ENCODE assay signal across 10 mouse cellular contexts in genomic region chr8:106563691-106564182, GRCm38 (mm10). TPM values are rescaled to one million over a fixed set of nuclear protein-coding genes. Genes with fewer than 3 reads are reported as not detected.
DNase-seq lines count a peak whose midpoint lies in the region; ATAC-seq and TF ChIP-seq lines count a peak whose summit lies in the region.
"Had no signal": no experiment of that assay in that cellular context is flagged by ENCODE, and none has a peak within 500 bp of the region (broad histone marks: within the 10 kb centered on the region; RNA-seq: fewer than 3 reads in every experiment).

No protein-coding gene starts in this region.

- peaks cover 12% of the 10 kb centered on the region for H3K4me1 ChIP-seq in hindbrain, embryonic 10.5 days (replicated peaks)
- no peaks in the 10 kb centered on the region for H3K4me1 ChIP-seq in hindbrain, postnatal 0 days (ENCODE audit: insufficient read depth, low read length)
- H3K4me1 ChIP-seq in stomach, embryonic 16.5 days (ENCODE audit: control insufficient read depth, insufficient read depth, low read length) = 0 out of 2 replicates have a peak, but pooled peaks cover 3% of the 10 kb centered on the region
- H3K4me1 ChIP-seq in forebrain, embryonic 13.5 days = no peaks in the 10 kb centered on the region

- H3K9ac ChIP-seq in hindbrain, postnatal 0 days (replicated peaks; ENCODE audit: low read length) = no peak overlapping the region
- H3K9ac ChIP-seq in stomach, embryonic 16.5 days (ENCODE audit: low read length) = peak overlapping the region; percentile 7; the same call in 1 of the 2 replicates
- no peak overlapping the region for H3K9ac ChIP-seq in forebrain, embryonic 13.5 days

- no peak overlapping the region for H3K4me2 ChIP-seq in hindbrain, postnatal 0 days (ENCODE audit: low read depth, low read length)
- H3K4me2 ChIP-seq in stomach, embryonic 16.5 days (ENCODE audit: low read depth, low read length) = no peak overlapping the region
- no peak overlapping the region for H3K4me2 ChIP-seq in forebrain, embryonic 13.5 days

- peaks cover under 1% of the 10 kb centered on the region; the same call in 1 of the 2 replicates for H3K9me3 ChIP-seq in hindbrain, embryonic 10.5 days
- H3K9me3 ChIP-seq in hindbrain, postnatal 0 days (ENCODE audit: low read length) = no peaks in the 10 kb centered on the region
- H3K9me3 ChIP-seq in stomach, embryonic 16.5 days (replicated peaks; ENCODE audit: control insufficient read depth, low read length) = no peaks in the 10 kb centered on the region
- H3K9me3 ChIP-seq in forebrain, embryonic 13.5 days (replicated peaks) = no peaks in the 10 kb centered on the region
- H3K9me3 ChIP-seq: G1E had no signal

- WGBS in hindbrain, embryonic 10.5 days = 80% methylated on average over 3 of the region's 3 CpGs
- WGBS in hindbrain, postnatal 0 days = 71% methylated on average over 3 of the region's 3 CpGs
- 70% methylated on average over 3 of the region's 3 CpGs for WGBS in stomach, embryonic 16.5 days
- WGBS in forebrain, embryonic 13.5 days = 83% methylated on average over 3 of the region's 3 CpGs

- no peak for DNase-seq in hindbrain, embryonic 10.5 days (ENCODE audit: low spot score)
- no peak for DNase-seq in hindbrain, postnatal 0 days (ENCODE audit: low spot score)
- DNase-seq in gastrocnemius, adult 18-20 months (ENCODE audit: low spot score) = peak; percentile 13
- DNase-seq in kidney, postnatal 25 days = peak; percentile 43 to 64
- DNase-seq in retina, postnatal 1 day = no peak
- DNase-seq in adrenal gland, postnatal 4 days (ENCODE audit: low spot score in 2 of 2) = no peak

- no peak overlapping the region for H3K4me3 ChIP-seq in hindbrain, embryonic 10.5 days
- H3K4me3 ChIP-seq in hindbrain, postnatal 0 days (ENCODE audit: low read length) = no peak overlapping the region
- H3K4me3 ChIP-seq in stomach, embryonic 16.5 days (replicated peaks; ENCODE audit: low read length) = no peak overlapping the region
- no peak overlapping the region for H3K4me3 ChIP-seq in forebrain, embryonic 13.5 days
- H3K4me3 ChIP-seq: erythroblast, embryonic 14.5 days had no signal

- no peaks in the 10 kb centered on the region; the same call in 1 of the 2 replicates for H3K27me3 ChIP-seq in hindbrain, embryonic 10.5 days (ENCODE audit: insufficient read depth, poor library complexity, severe bottlenecking)
- H3K27me3 ChIP-seq in hindbrain, postnatal 0 days (ENCODE audit: insufficient read depth, low read length) = no peaks in the 10 kb centered on the region
- no peaks in the 10 kb centered on the region for H3K27me3 ChIP-seq in stomach, embryonic 16.5 days (ENCODE audit: control insufficient read depth, insufficient read depth, low read length)
- no peaks in the 10 kb centered on the region for H3K27me3 ChIP-seq in forebrain, embryonic 13.5 days

- H3K27ac ChIP-seq in hindbrain, embryonic 10.5 days = peak overlapping the region; percentile 64
- no peak overlapping the region for H3K27ac ChIP-seq in hindbrain, postnatal 0 days
- peak overlapping the region; percentile 87 for H3K27ac ChIP-seq in stomach, embryonic 16.5 days (ENCODE audit: low read length)
- no peak overlapping the region for H3K27ac ChIP-seq in forebrain, embryonic 13.5 days

- no peak for ATAC-seq in hindbrain, postnatal 0 days
- peak; percentile 80; the same call in 1 of the 2 replicates for ATAC-seq in stomach, embryonic 16.5 days (ENCODE audit: insufficient read depth, low FRiP score)
- ATAC-seq in forebrain, embryonic 13.5 days = no peak

- no peak for TF ChIP-seq CTCF in hindbrain, postnatal 0 days (IDR thresholded peaks at IDR 0.05; ENCODE audit: low read depth)

- H3K36me3 ChIP-seq in hindbrain, embryonic 10.5 days = no peaks in the 10 kb centered on the region
- no peaks in the 10 kb centered on the region for H3K36me3 ChIP-seq in hindbrain, postnatal 0 days (ENCODE audit: insufficient read depth, low read length)
- H3K36me3 ChIP-seq in stomach, embryonic 16.5 days (ENCODE audit: control insufficient read depth, insufficient read depth, low read length) = no peaks in the 10 kb centered on the region
- H3K36me3 ChIP-seq in forebrain, embryonic 13.5 days (ENCODE audit: poor library complexity, severe bottlenecking) = no peaks in the 10 kb centered on the region
- H3K36me3 ChIP-seq: G1E had no signal

RNA-seq across cellular contexts. Expression of gene Gm10073, which starts 9.5 kb away (rescaled TPM):
- 6.2 and 8.0 TPM in 2 replicates for polyA plus RNA-seq in hindbrain, embryonic 10.5 days (2016; fragmentation: Nextera tagmentation; extraction: Ambion mirVana)
- total RNA-seq in hindbrain, postnatal 0 days (2014; rRNA removed) = 59.5 and 82.5 TPM in 2 replicates
- polyA plus RNA-seq in hindbrain, postnatal 0 days (2015; fragmentation: Nextera tagmentation; extraction: Ambion mirVana) = 4.2 and 6.1 TPM in 2 replicates
- 100 to 1,000 TPM in 1 of 2 experiments, 10 to 100 TPM in 1; 91.6 to 114 TPM for total RNA-seq in gastrocnemius, adult 18-20 months (2021)
- 13.4 and 26.5 TPM in 2 replicates for polyA plus RNA-seq in stomach, embryonic 16.5 days (2015; fragmentation: Nextera tagmentation; extraction: Ambion mirVana)
- 6.9 and 9.8 TPM in 2 replicates for polyA plus RNA-seq in forebrain, embryonic 13.5 days (2015; fragmentation: Nextera tagmentation; extraction: Ambion mirVana)
- 100 to 1,000 TPM; 142 to 154 TPM for total RNA-seq in adrenal gland, postnatal 4 days (2021)

RNA-seq across cellular contexts. Expression of gene Cdh1, which starts 39.4 kb away (rescaled TPM):
- 9.0 and 10.5 TPM in 2 replicates for polyA plus RNA-seq in hindbrain, embryonic 10.5 days (2016; fragmentation: Nextera tagmentation; extraction: Ambion mirVana)
- 5.6 and 6.7 TPM in 2 replicates for total RNA-seq in hindbrain, postnatal 0 days (2014; rRNA removed)
- polyA plus RNA-seq in hindbrain, postnatal 0 days (2015; fragmentation: Nextera tagmentation; extraction: Ambion mirVana) = 6.6 and 6.7 TPM in 2 replicates
- under 1 TPM; 0.25 to 0.57 TPM for total RNA-seq in gastrocnemius, adult 18-20 months (2021)
- 215 and 267 TPM in 2 replicates for polyA plus RNA-seq in stomach, embryonic 16.5 days (2015; fragmentation: Nextera tagmentation; extraction: Ambion mirVana)
- polyA plus RNA-seq in forebrain, embryonic 13.5 days (2015; fragmentation: Nextera tagmentation; extraction: Ambion mirVana) = 0.53 and 0.58 TPM in 2 replicates
- total RNA-seq in adrenal gland, postnatal 4 days (2021) = 10 to 100 TPM in 1 of 2 experiments, 1 to 10 TPM in 1; 7.7 to 26.7 TPM
- polyA plus RNA-seq: erythroblast, embryonic 14.5 days; G1E had no signal

RNA-seq across cellular contexts. Expression of gene Cdh3, which starts 53.0 kb away (rescaled TPM):
- polyA plus RNA-seq in hindbrain, embryonic 10.5 days (2016; fragmentation: Nextera tagmentation; extraction: Ambion mirVana) = 8.2 and 11.3 TPM in 2 replicates
- 6.7 and 7.0 TPM in 2 replicates for total RNA-seq in hindbrain, postnatal 0 days (2014; rRNA removed)
- 3.6 and 4.9 TPM in 2 replicates for polyA plus RNA-seq in hindbrain, postnatal 0 days (2015; fragmentation: Nextera tagmentation; extraction: Ambion mirVana)
- total RNA-seq in gastrocnemius, adult 18-20 months (2021) = not detected
- 16.7 and 16.8 TPM in 2 replicates for polyA plus RNA-seq in stomach, embryonic 16.5 days (2015; fragmentation: Nextera tagmentation; extraction: Ambion mirVana)
- polyA plus RNA-seq in forebrain, embryonic 13.5 days (2015; fragmentation: Nextera tagmentation; extraction: Ambion mirVana) = 0.53 and 0.63 TPM in 2 replicates
- 1 to 10 TPM; 2.0 to 5.4 TPM for total RNA-seq in adrenal gland, postnatal 4 days (2021)
- polyA plus RNA-seq: erythroblast, embryonic 14.5 days; G1E had no signal

Comparison
In these comparisons a context has a peak if more than half of its experiments do, and no peak if none do; other contexts are left out.
1. H3K27ac ChIP-seq: peak in hindbrain, embryonic 10.5 days (single experiment) and stomach, embryonic 16.5 days (single experiment); none in hindbrain, postnatal 0 days (single experiment) and forebrain, embryonic 13.5 days (single experiment).
2. DNase-seq: peak in gastrocnemius, adult 18-20 months (single experiment) and kidney, postnatal 25 days (2 of 2); none in hindbrain, embryonic 10.5 days (single experiment), hindbrain, postnatal 0 days (single experiment), retina, postnatal 1 day (single experiment) and adrenal gland, postnatal 4 days (0 of 2).
3. RNA of gene Cdh1, which starts 39.4 kb away (polyA plus RNA-seq): 215 to 267 TPM in stomach, embryonic 16.5 days; 9.0 to 10.5 TPM in hindbrain, embryonic 10.5 days, 6.6 to 6.7 TPM in hindbrain, postnatal 0 days and 0.53 to 0.58 TPM in forebrain, embryonic 13.5 days; every median in the first group is over 10 times any median in the second.